Mouse (Mus musculus): ENCODE results near the gene Prg3.

The Prg3 gene

GRCm38 (mm10) chr2:85037047-85038026, 49.3 kb downstream of the Prg3 start, which contains the start of the genes Ssrp1 and P2rx3:
TSS of gene Ssrp1 (plus strand) at chr2:85037234.
TSS of gene P2rx3 (minus strand) at chr2:85037462.
- peak; percentile 92 to 94 for DNase-seq (ENCODE audit: low spot score in 2 of 2)

- no peak for DNase-seq (ENCODE audit: low spot score in 2 of 2)
Measured at GRCm38 (mm10) chr2:85038336-85038735, 50.3 kb downstream of the Prg3 start.
